Mouse (Mus musculus) telencephalon, adult 2 months (tissue): ENCODE data around the gene Gpr1.
A peak's percentile ranks its signal among the peaks of the same experiment; 100 is the strongest.

Experiments
- DNase-seq: peaks from one replicate; pipeline ENCODE4 v3.0.0-alpha.2; 2011; ENCODE audit warnings: low read depth, low spot score

The Gpr1 gene

GRCm38 (mm10) chr1:63214271-63214558, at the start of gene Gpr1:
Gene Gpr1 (minus strand): TSS chr1:63214543.
- no peak for DNase-seq

- no peak for DNase-seq
Measured at GRCm38 (mm10) chr1:63263671-63264070, 49.3 kb upstream of the Gpr1 start.

GRCm38 (mm10) chr1:63261041-63261590, 46.8 kb upstream of the Gpr1 start:
- DNase-seq: no peak

- DNase-seq: no peak
Measured at GRCm38 (mm10) chr1:63260742-63261033, 46.3 kb upstream of the Gpr1 start.

GRCm38 (mm10) chr1:63259916-63260741, 45.8 kb upstream of the Gpr1 start:
- no peak for DNase-seq

- no peak for DNase-seq
Measured at GRCm38 (mm10) chr1:63259271-63259830, 45.0 kb upstream of the Gpr1 start.

- DNase-seq: no peak
Measured at GRCm38 (mm10) chr1:63258501-63258900, 44.2 kb upstream of the Gpr1 start.

GRCm38 (mm10) chr1:63256083-63256482, 41.7 kb upstream of the Gpr1 start:
- peak; percentile 58 for DNase-seq

- no peak for DNase-seq
Measured at GRCm38 (mm10) chr1:63255101-63255500, 40.8 kb upstream of the Gpr1 start.

GRCm38 (mm10) chr1:63253291-63253690, 38.9 kb upstream of the Gpr1 start:
- DNase-seq: no peak

- no peak for DNase-seq
Measured at GRCm38 (mm10) chr1:63252351-63253209, 38.2 kb upstream of the Gpr1 start.

GRCm38 (mm10) chr1:63249261-63249660, 34.9 kb upstream of the Gpr1 start:
- no peak for DNase-seq

GRCm38 (mm10) chr1:63248360-63248851, 34.1 kb upstream of the Gpr1 start:
- DNase-seq: no peak

- DNase-seq: no peak
Measured at GRCm38 (mm10) chr1:63247831-63248359, 33.6 kb upstream of the Gpr1 start.

- no peak for DNase-seq
Measured at GRCm38 (mm10) chr1:63246862-63247521, 32.6 kb upstream of the Gpr1 start.

GRCm38 (mm10) chr1:63243854-63244253, 29.5 kb upstream of the Gpr1 start:
- DNase-seq: no peak

- DNase-seq: no peak
Measured at GRCm38 (mm10) chr1:63239751-63240150, 25.4 kb upstream of the Gpr1 start.

- DNase-seq: no peak
Measured at GRCm38 (mm10) chr1:63239305-63239704, 25.0 kb upstream of the Gpr1 start.

- DNase-seq: no peak
Measured at GRCm38 (mm10) chr1:63237371-63237770, 23.0 kb upstream of the Gpr1 start.

GRCm38 (mm10) chr1:63227241-63227640, 12.9 kb upstream of the Gpr1 start:
- no peak for DNase-seq

GRCm38 (mm10) chr1:63225890-63226289, 11.5 kb upstream of the Gpr1 start:
- DNase-seq: no peak
